Mouse (Mus musculus) layer of hippocampus, adult 2 months (tissue): ENCODE measurements at regions not wholly inside any gene's neighbourhood (a gene's known extent, or its start where the extent isn't known, plus 50 kb on each side); places are given as distances from the start of the nearest gene placed in this dataset.

Experiments
- DNase-seq, 2 experiments: peaks; one replicate each; pipeline ENCODE4 v3.0.0; 2022; ENCODE audit warnings: low spot score in 2 of 2
- H3K27ac ChIP-seq: fragments of 200-600 bp; 2 replicates; pipeline ENCODE4 v1.8.1; 2022
- H3K4me3 ChIP-seq: fragments of 200-600 bp; 2 replicates; pipeline ENCODE4 v1.8.1; 2022; ENCODE audit warnings: mild to moderate bottlenecking
- CTCF ChIP-seq: fragments of 200-600 bp; conservative IDR thresholded peaks from 2 replicates; pipeline ENCODE4 v1.8.1; 2022; ENCODE audit warnings: antibody characterized with exemption, mild to moderate bottlenecking, moderate library complexity

- no peak overlapping the region for H3K27ac ChIP-seq
- DNase-seq: no peak
- TF ChIP-seq CTCF: no peak
- no peak overlapping the region for H3K4me3 ChIP-seq
Measured at GRCm38 (mm10) chr15:96210721-96211400, 76.5 kb upstream of the Arid2 start.

- DNase-seq: no peak
- no peak overlapping the region for H3K27ac ChIP-seq
- no peak for TF ChIP-seq CTCF
Measured at GRCm38 (mm10) chr15:96213541-96214312, 73.6 kb upstream of the Arid2 start.

GRCm38 (mm10) chr15:96217896-96218295 is 69.4 kb upstream of the Arid2 start:
- Histone ChIP-seq H3K4me3 (no peak overlapping the region), H3K27ac (no peak overlapping the region)
- TF ChIP-seq CTCF: no peak
- DNase-seq: no peak

More at GRCm38 (mm10) chr15:96213541-96214312, 73.6 kb upstream of the Arid2 start:
- H3K4me3 ChIP-seq: no peak overlapping the region

GRCm38 (mm10) chr15:96219746-96220145 is 67.6 kb upstream of the Arid2 start:
- TF ChIP-seq CTCF: no peak
- no peak overlapping the region for H3K27ac ChIP-seq
- no peak overlapping the region for H3K4me3 ChIP-seq
- DNase-seq: no peak

- no peak overlapping the region for H3K27ac ChIP-seq
- no peak for TF ChIP-seq CTCF
- DNase-seq: no peak
- no peak overlapping the region for H3K4me3 ChIP-seq
Measured at GRCm38 (mm10) chr15:96231969-96232368, 55.3 kb upstream of the Arid2 start.

- Histone ChIP-seq H3K4me3 (no peak overlapping the region), H3K27ac (no peak overlapping the region)
- no peak for TF ChIP-seq CTCF
- DNase-seq: no peak
Measured at GRCm38 (mm10) chr15:96233113-96233512, 54.2 kb upstream of the Arid2 start.

- Histone ChIP-seq H3K4me3 (no peak overlapping the region), H3K27ac (no peak overlapping the region)
- no peak for DNase-seq
- no peak for TF ChIP-seq CTCF
Measured at GRCm38 (mm10) chr15:96234783-96235182, 52.5 kb upstream of the Arid2 start.
